Mouse (Mus musculus): ENCODE data around the gene Akna. TPM values are rescaled to one million over a fixed set of nuclear protein-coding genes. Genes with fewer than 3 reads are reported as not detected.

Akna gene
- total RNA-seq, 2 experiments from 2014 or later, result 4.4 to 4.6 TPM

GRCm38 (mm10) chr4:63410583-63410934, 7.4 kb upstream of the Akna start:
- DNase-seq (ENCODE audit: low spot score in 2 of 2), result peak; percentile 91 to 94

- peak in 1 of 2 experiments; percentile 57 for DNase-seq (ENCODE audit: low spot score in 2 of 2)
Observed at GRCm38 (mm10) chr4:63409908-63410582, 6.9 kb upstream of the Akna start.

GRCm38 (mm10) chr4:63409317-63409907, 6.3 kb upstream of the Akna start:
- no peak for DNase-seq (ENCODE audit: low spot score in 2 of 2)

- DNase-seq (ENCODE audit: low spot score in 2 of 2), result peak; percentile 61 to 66
Observed at GRCm38 (mm10) chr4:63408649-63409048, 5.5 kb upstream of the Akna start.

- DNase-seq (ENCODE audit: low spot score in 2 of 2), result peak in 1 of 2 experiments; percentile 48
Observed at GRCm38 (mm10) chr4:63408247-63408646, 5.1 kb upstream of the Akna start.

GRCm38 (mm10) chr4:63405683-63406082, 2.5 kb upstream of the Akna start:
- DNase-seq (ENCODE audit: low spot score in 2 of 2), result no peak

- no peak for DNase-seq (ENCODE audit: low spot score in 2 of 2)
Observed at GRCm38 (mm10) chr4:63405051-63405450, 1.9 kb upstream of the Akna start.

- no peak for DNase-seq (ENCODE audit: low spot score in 2 of 2)
Observed at GRCm38 (mm10) chr4:63404205-63404604, 1.1 kb upstream of the Akna start.

GRCm38 (mm10) chr4:63402558-63402957, 596 bp downstream of the Akna start:
- no peak for DNase-seq (ENCODE audit: low spot score in 2 of 2)

- no peak for DNase-seq (ENCODE audit: low spot score in 2 of 2)
Observed at GRCm38 (mm10) chr4:63402056-63402455, 1.1 kb downstream of the Akna start.

GRCm38 (mm10) chr4:63401620-63402019, 1.5 kb downstream of the Akna start:
- DNase-seq (ENCODE audit: low spot score in 2 of 2), result no peak

GRCm38 (mm10) chr4:63400541-63401306, 2.4 kb downstream of the Akna start:
- DNase-seq (ENCODE audit: low spot score in 2 of 2), result no peak

GRCm38 (mm10) chr4:63399691-63400270, 3.4 kb downstream of the Akna start:
- no peak for DNase-seq (ENCODE audit: low spot score in 2 of 2)

- DNase-seq (ENCODE audit: low spot score in 2 of 2), result no peak
Observed at GRCm38 (mm10) chr4:63398854-63399609, 4.1 kb downstream of the Akna start.

GRCm38 (mm10) chr4:63397981-63398537, 5.1 kb downstream of the Akna start:
- no peak for DNase-seq (ENCODE audit: low spot score in 2 of 2)

GRCm38 (mm10) chr4:63391322-63391721, 11.8 kb downstream of the Akna start:
- DNase-seq (ENCODE audit: low spot score in 2 of 2), result no peak

GRCm38 (mm10) chr4:63389887-63390528, 13.1 kb downstream of the Akna start:
- DNase-seq (ENCODE audit: low spot score in 2 of 2), result no peak

- DNase-seq (ENCODE audit: low spot score in 2 of 2), result no peak
Observed at GRCm38 (mm10) chr4:63389121-63389886, 13.8 kb downstream of the Akna start.

GRCm38 (mm10) chr4:63388029-63388428, 15.1 kb downstream of the Akna start:
- no peak for DNase-seq (ENCODE audit: low spot score in 2 of 2)

- DNase-seq (ENCODE audit: low spot score in 2 of 2), result no peak
Observed at GRCm38 (mm10) chr4:63385784-63386183, 17.4 kb downstream of the Akna start.
